Mouse (Mus musculus): Measurements from ENCODE around the gene Bcas1. TPM values are rescaled to one million over a fixed set of nuclear protein-coding genes. Genes with fewer than 3 reads are reported as not detected.
"Not testable (repeated sequence)": the region's sequence is repeated elsewhere in the genome, so short reads cannot be mapped to it uniquely, and the experiment has no call there.

Gene Bcas1
- polyA plus RNA-seq, 1 experiment from 2014 or later: 33.0 TPM

GRCm38 (mm10) chr2:170469616-170470308 lies 42.1 kb upstream of the Bcas1 start:
- H3K4me1 ChIP-seq (replicated peaks; ENCODE audit: control insufficient read depth, insufficient read depth): no peaks in the 10 kb centered on the region
- no peak overlapping the region for H3K9ac ChIP-seq (ENCODE audit: low read length)
- TF ChIP-seq EP300 (optimal IDR thresholded peaks at IDR 0.05) (no peak), CTCF (IDR thresholded peaks at IDR 0.05; ENCODE audit: low read depth) (no peak)
- no peak overlapping the region for H3K4me2 ChIP-seq (replicated peaks; ENCODE audit: low read depth)
- 13% methylated on average over 10 of the region's 10 CpGs for WGBS
- no peak overlapping the region for H3K4me3 ChIP-seq (ENCODE audit: low read depth, low read length)
- DNase-seq (ENCODE audit: low spot score) (peak; percentile 35), ATAC-seq (ENCODE audit: low FRiP score, low TSS enrichment) (peak; percentile 69; the same call in 1 of the 2 replicates)
- no peaks in the 10 kb centered on the region for H3K27me3 ChIP-seq (ENCODE audit: control insufficient read depth, insufficient read depth, low read length)
- no peak overlapping the region for H3K27ac ChIP-seq (replicated peaks)
- H3K36me3 ChIP-seq (ENCODE audit: control insufficient read depth, insufficient read depth, low read length): no peaks in the 10 kb centered on the region
- H3K9me3 ChIP-seq (ENCODE audit: control insufficient read depth, low read length): no peaks in the 10 kb centered on the region

- no peaks in the 10 kb centered on the region for H3K9me3 ChIP-seq (ENCODE audit: control insufficient read depth, low read length)
- H3K4me3 ChIP-seq (ENCODE audit: low read depth, low read length): no peak overlapping the region
- no peaks in the 10 kb centered on the region for H3K4me1 ChIP-seq (replicated peaks; ENCODE audit: control insufficient read depth, insufficient read depth)
- no peak overlapping the region for H3K9ac ChIP-seq (ENCODE audit: low read length)
- ATAC-seq (ENCODE audit: low FRiP score, low TSS enrichment) (no peak), DNase-seq (ENCODE audit: low spot score) (peak; percentile 32)
- H3K4me2 ChIP-seq (replicated peaks; ENCODE audit: low read depth): no peak overlapping the region
- no peaks in the 10 kb centered on the region for H3K27me3 ChIP-seq (ENCODE audit: control insufficient read depth, insufficient read depth, low read length)
- peak; percentile 57 for TF ChIP-seq CTCF (IDR thresholded peaks at IDR 0.05; ENCODE audit: low read depth)
- TF ChIP-seq EP300 (optimal IDR thresholded peaks at IDR 0.05): no peak
- no peak overlapping the region for H3K27ac ChIP-seq (replicated peaks)
- H3K36me3 ChIP-seq (ENCODE audit: control insufficient read depth, insufficient read depth, low read length): no peaks in the 10 kb centered on the region
These were observed 40.4 kb upstream of the Bcas1 start for GRCm38 (mm10) chr2:170468009-170468408.

- no peak overlapping the region for H3K9ac ChIP-seq (ENCODE audit: low read length)
- no peaks in the 10 kb centered on the region for H3K9me3 ChIP-seq (ENCODE audit: control insufficient read depth, low read length)
- H3K4me3 ChIP-seq (ENCODE audit: low read depth, low read length): no peak overlapping the region
- H3K27me3 ChIP-seq (ENCODE audit: control insufficient read depth, insufficient read depth, low read length): no peaks in the 10 kb centered on the region
- ATAC-seq (ENCODE audit: low FRiP score, low TSS enrichment) (no peak), DNase-seq (ENCODE audit: low spot score) (no peak)
- no peak overlapping the region for H3K27ac ChIP-seq (replicated peaks)
- H3K4me2 ChIP-seq (replicated peaks; ENCODE audit: low read depth): no peak overlapping the region
- WGBS: 41% methylated on average over 4 of the region's 4 CpGs
- no peaks in the 10 kb centered on the region for H3K4me1 ChIP-seq (replicated peaks; ENCODE audit: control insufficient read depth, insufficient read depth)
- no peaks in the 10 kb centered on the region for H3K36me3 ChIP-seq (ENCODE audit: control insufficient read depth, insufficient read depth, low read length)
- TF ChIP-seq CTCF (IDR thresholded peaks at IDR 0.05; ENCODE audit: low read depth) (no peak), EP300 (optimal IDR thresholded peaks at IDR 0.05) (no peak)
These were observed 37.2 kb upstream of the Bcas1 start for GRCm38 (mm10) chr2:170464817-170465216.

- no peaks in the 10 kb centered on the region for H3K27me3 ChIP-seq (ENCODE audit: control insufficient read depth, insufficient read depth, low read length)
- H3K27ac ChIP-seq (replicated peaks): no peak overlapping the region
- no peaks in the 10 kb centered on the region for H3K9me3 ChIP-seq (ENCODE audit: control insufficient read depth, low read length)
- H3K4me3 ChIP-seq (ENCODE audit: low read depth, low read length): no peak overlapping the region
- DNase-seq (ENCODE audit: low spot score): no peak
- 67% methylated on average over 7 of the region's 7 CpGs for WGBS
- TF ChIP-seq EP300 (optimal IDR thresholded peaks at IDR 0.05): no peak
- H3K4me1 ChIP-seq (replicated peaks; ENCODE audit: control insufficient read depth, insufficient read depth): no peaks in the 10 kb centered on the region
- H3K4me2 ChIP-seq (replicated peaks; ENCODE audit: low read depth): no peak overlapping the region
- no peak overlapping the region for H3K9ac ChIP-seq (ENCODE audit: low read length)
- no peaks in the 10 kb centered on the region for H3K36me3 ChIP-seq (ENCODE audit: control insufficient read depth, insufficient read depth, low read length)
- no peak for ATAC-seq (ENCODE audit: low FRiP score, low TSS enrichment)
These were observed 34.0 kb upstream of the Bcas1 start for GRCm38 (mm10) chr2:170461652-170462051.

GRCm38 (mm10) chr2:170459805-170460204 lies 32.2 kb upstream of the Bcas1 start:
- DNase-seq (ENCODE audit: low spot score): no peak
- H3K4me1 ChIP-seq (replicated peaks; ENCODE audit: control insufficient read depth, insufficient read depth): no peaks in the 10 kb centered on the region
- no peaks in the 10 kb centered on the region for H3K27me3 ChIP-seq (ENCODE audit: control insufficient read depth, insufficient read depth, low read length)
- no peak for TF ChIP-seq EP300 (optimal IDR thresholded peaks at IDR 0.05)
- TF ChIP-seq CTCF (IDR thresholded peaks at IDR 0.05; ENCODE audit: low read depth): no peak
- no peaks in the 10 kb centered on the region for H3K9me3 ChIP-seq (ENCODE audit: control insufficient read depth, low read length)
- peak; percentile 63; the same call in 1 of the 2 replicates for ATAC-seq (ENCODE audit: low FRiP score, low TSS enrichment)
- H3K9ac ChIP-seq (ENCODE audit: low read length): no peak overlapping the region
- no peaks in the 10 kb centered on the region for H3K36me3 ChIP-seq (ENCODE audit: control insufficient read depth, insufficient read depth, low read length)
- no peak overlapping the region for H3K4me2 ChIP-seq (replicated peaks; ENCODE audit: low read depth)
- H3K4me3 ChIP-seq (ENCODE audit: low read depth, low read length): no peak overlapping the region
- no peak overlapping the region for H3K27ac ChIP-seq (replicated peaks)
- 32% methylated on average over 9 of the region's 9 CpGs for WGBS

- WGBS: 71% methylated on average over 10 of the region's 10 CpGs
- H3K4me3 ChIP-seq (ENCODE audit: low read depth, low read length): no peak overlapping the region
- H3K4me2 ChIP-seq (replicated peaks; ENCODE audit: low read depth): no peak overlapping the region
- no peak overlapping the region for H3K9ac ChIP-seq (ENCODE audit: low read length)
- no peaks in the 10 kb centered on the region for H3K27me3 ChIP-seq (ENCODE audit: control insufficient read depth, insufficient read depth, low read length)
- ATAC-seq (ENCODE audit: low FRiP score, low TSS enrichment): no peak
- no peaks in the 10 kb centered on the region for H3K36me3 ChIP-seq (ENCODE audit: control insufficient read depth, insufficient read depth, low read length)
- H3K9me3 ChIP-seq (ENCODE audit: control insufficient read depth, low read length): no peaks in the 10 kb centered on the region
- no peaks in the 10 kb centered on the region for H3K4me1 ChIP-seq (replicated peaks; ENCODE audit: control insufficient read depth, insufficient read depth)
- DNase-seq (ENCODE audit: low spot score): no peak
- H3K27ac ChIP-seq (replicated peaks): no peak overlapping the region
- no peak for TF ChIP-seq EP300 (optimal IDR thresholded peaks at IDR 0.05)
- TF ChIP-seq CTCF (IDR thresholded peaks at IDR 0.05; ENCODE audit: low read depth): no peak
These were observed 31.5 kb upstream of the Bcas1 start for GRCm38 (mm10) chr2:170459183-170459582.

- not testable (repeated sequence) for DNase-seq (ENCODE audit: low spot score); H3K9me3 ChIP-seq (ENCODE audit: control insufficient read depth, low read length); H3K27me3 ChIP-seq (ENCODE audit: control insufficient read depth, insufficient read depth, low read length); H3K36me3 ChIP-seq (ENCODE audit: control insufficient read depth, insufficient read depth, low read length); H3K4me2 ChIP-seq (replicated peaks; ENCODE audit: low read depth); H3K9ac ChIP-seq (ENCODE audit: low read length); H3K4me1 ChIP-seq (replicated peaks; ENCODE audit: control insufficient read depth, insufficient read depth); H3K27ac ChIP-seq (replicated peaks); H3K4me3 ChIP-seq (ENCODE audit: low read depth, low read length)
- WGBS: 57% methylated on average over 3 of the region's 4 CpGs
- peak; percentile 46; the same call in 1 of the 2 replicates for ATAC-seq (ENCODE audit: low FRiP score, low TSS enrichment)
These were observed 26.2 kb upstream of the Bcas1 start for GRCm38 (mm10) chr2:170453809-170454208.
